Mouse (Mus musculus): ENCODE measurements around the gene Mrps10. TPM values are rescaled to one million over a fixed set of nuclear protein-coding genes. Genes with fewer than 3 reads are reported as not detected.
A peak's percentile ranks its signal among the peaks of the same experiment; 100 is the strongest.
"Not testable (repeated sequence)": the region's sequence is repeated elsewhere in the genome, so short reads cannot be mapped to it uniquely, and the experiment has no call there.

Gene Mrps10
- polyA plus RNA-seq, 1 experiment from 2014 or later: 73.4 TPM

DNA sequence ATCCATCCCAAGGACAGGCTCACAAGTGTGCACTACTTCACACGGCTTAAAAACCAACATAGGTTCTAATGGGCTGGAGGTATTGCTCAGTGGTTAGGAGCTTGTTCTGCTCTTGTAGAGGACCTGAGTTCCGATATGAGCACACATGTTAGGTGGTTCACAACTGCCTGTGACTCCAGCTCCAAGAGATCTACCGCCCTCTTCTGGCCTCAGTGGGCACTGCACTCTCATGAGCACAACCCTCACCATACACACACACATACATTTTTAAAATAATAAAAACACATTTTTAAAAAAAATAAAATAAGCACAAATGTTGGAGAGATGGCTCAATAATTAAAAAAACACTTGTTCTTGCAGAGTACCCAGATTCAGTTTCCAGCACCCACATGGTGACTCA, 15.4 kb downstream of the Mrps10 start:
- WGBS: 85% methylated on average over 3 of the region's 3 CpGs
- Histone ChIP-seq H3K4me1 (peaks cover 3% of the 10 kb centered on the region; the same call in 1 of the 2 replicates), H3K9me3 (no peaks in the 10 kb centered on the region), H3K9ac (replicated peaks) (no peak overlapping the region), H3K27ac (replicated peaks) (no peak overlapping the region), H3K4me3 (no peak overlapping the region), H3K27me3 (peaks cover 3% of the 10 kb centered on the region; the same call in 1 of the 2 replicates), H3K36me3 (peaks cover 22% of the 10 kb centered on the region), H3K4me2 (replicated peaks) (no peak overlapping the region)
- no peak for ATAC-seq (ENCODE audit: low FRiP score, low read depth)

DNA sequence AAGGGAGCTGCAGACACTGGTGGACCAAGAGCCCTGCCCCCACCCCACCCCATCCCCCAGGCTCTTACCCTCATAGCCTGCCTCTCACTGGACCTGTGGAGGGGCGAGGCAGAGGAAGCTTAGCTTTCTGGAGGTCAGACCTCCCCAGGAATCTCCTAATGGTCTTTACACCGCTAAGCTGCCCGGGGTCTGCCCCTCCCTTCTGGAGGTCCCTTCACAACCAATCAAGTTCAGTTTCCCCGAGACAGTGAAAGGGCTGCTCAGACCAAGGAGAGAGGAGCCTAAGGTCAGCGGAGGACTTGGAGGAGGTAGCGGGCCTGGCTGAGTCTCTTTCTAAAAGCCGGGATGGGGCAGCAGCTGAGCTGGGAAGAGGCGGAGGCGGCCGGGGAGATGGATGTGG, 16.5 kb downstream of the Mrps10 start, which contains the start of gene Guca1b:
Guca1b (plus strand) TSS at position 249 of the 400 bp plus-strand sequence.
- no peak for ATAC-seq (ENCODE audit: low FRiP score, low read depth)
- H3K9ac ChIP-seq (replicated peaks): no peak within 1 kb of the TSS
- no peak within 1 kb of the TSS for H3K27ac ChIP-seq (replicated peaks)
- peaks cover 3% of the 10 kb centered on the region; the same call in 1 of the 2 replicates for H3K4me1 ChIP-seq
- peaks cover 11% of the 10 kb centered on the region; the same call in 1 of the 2 replicates for H3K36me3 ChIP-seq
- no peaks in the 10 kb centered on the region for H3K9me3 ChIP-seq
- no peak within 1 kb of the TSS for H3K4me2 ChIP-seq (replicated peaks)
- H3K27me3 ChIP-seq: peaks cover 3% of the 10 kb centered on the region; the same call in 1 of the 2 replicates
- H3K4me3 ChIP-seq: no peak within 1 kb of the TSS
- 30% methylated on average over 10 of the region's 10 CpGs for WGBS

DNA sequence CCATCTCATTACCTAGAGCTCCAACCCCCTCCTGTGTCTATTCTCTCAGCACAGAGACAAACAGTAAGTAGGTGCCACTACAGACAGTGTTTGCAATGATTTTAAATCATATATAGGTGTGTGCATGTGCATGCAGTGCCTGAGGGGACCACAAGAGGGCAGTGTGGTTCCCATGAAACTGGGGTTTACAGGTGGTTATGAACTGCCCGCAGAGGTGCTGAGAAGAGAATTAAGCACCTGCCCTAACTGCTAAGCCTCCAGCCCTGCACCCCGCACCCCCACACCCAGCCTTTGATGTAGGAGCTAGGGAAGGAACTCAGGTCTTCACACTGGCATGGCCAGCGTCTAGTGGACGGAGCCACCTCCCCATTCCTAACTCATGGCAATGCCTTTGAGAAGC, 18.0 kb downstream of the Mrps10 start:
- Histone ChIP-seq H3K9me3 (no peaks in the 10 kb centered on the region), H3K27me3 (peaks cover 3% of the 10 kb centered on the region; the same call in 1 of the 2 replicates), H3K4me3 (no peak overlapping the region), H3K4me2 (replicated peaks) (no peak overlapping the region), H3K9ac (replicated peaks) (no peak overlapping the region), H3K36me3 (0 out of 2 replicates have a peak, but pooled peaks cover 1% of the 10 kb centered on the region), H3K27ac (replicated peaks) (no peak overlapping the region), H3K4me1 (peaks cover 1% of the 10 kb centered on the region; the same call in 1 of the 2 replicates)
- 72% methylated on average over 4 of the region's 4 CpGs for WGBS
- no peak for ATAC-seq (ENCODE audit: low FRiP score, low read depth)

DNA sequence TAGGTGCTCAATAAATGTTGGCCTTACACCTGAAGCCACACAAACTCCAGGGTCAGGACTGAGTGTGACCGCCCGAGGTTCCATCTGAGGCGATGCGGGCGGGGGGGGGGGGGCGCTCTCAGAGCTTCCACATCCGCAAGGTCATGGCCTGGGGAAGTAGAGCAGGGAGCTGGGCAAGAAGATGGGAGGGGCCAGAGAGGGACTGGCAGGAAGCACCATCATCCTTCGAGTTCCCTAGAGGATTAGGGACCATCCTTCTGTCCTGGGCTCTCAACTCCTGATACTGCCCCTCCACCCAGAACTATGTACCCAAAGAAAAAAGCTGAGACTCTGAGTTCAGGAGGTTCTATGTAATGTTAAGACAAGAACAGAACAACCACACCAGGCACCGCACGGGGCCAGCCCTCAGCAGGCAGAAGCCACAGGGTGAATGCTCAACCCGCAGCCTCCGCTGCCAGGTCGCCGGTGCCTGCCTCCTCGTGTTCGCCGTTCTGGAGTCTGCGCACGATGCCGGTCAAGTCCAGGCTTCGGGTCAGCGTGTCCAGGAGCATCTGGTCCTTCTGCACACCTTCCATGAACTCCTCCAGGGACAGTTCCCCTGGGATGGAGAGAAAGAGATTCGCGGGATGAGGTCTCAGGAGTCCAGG, 25.7 kb downstream of the Mrps10 start:
- peaks cover 41% of the 10 kb centered on the region for H3K27me3 ChIP-seq
- H3K9ac ChIP-seq (replicated peaks): no peak overlapping the region
- H3K27ac ChIP-seq (replicated peaks): no peak overlapping the region
- H3K9me3 ChIP-seq: no peaks in the 10 kb centered on the region
- no peak overlapping the region for H3K4me3 ChIP-seq
- WGBS: 23% methylated on average over 24 of the region's 24 CpGs
- H3K36me3 ChIP-seq: no peaks in the 10 kb centered on the region
- peak overlapping the region; percentile 45 for H3K4me2 ChIP-seq (replicated peaks)
- peaks cover 15% of the 10 kb centered on the region; the same call in 1 of the 2 replicates for H3K4me1 ChIP-seq
- ATAC-seq (ENCODE audit: low FRiP score, low read depth): no peak

DNA sequence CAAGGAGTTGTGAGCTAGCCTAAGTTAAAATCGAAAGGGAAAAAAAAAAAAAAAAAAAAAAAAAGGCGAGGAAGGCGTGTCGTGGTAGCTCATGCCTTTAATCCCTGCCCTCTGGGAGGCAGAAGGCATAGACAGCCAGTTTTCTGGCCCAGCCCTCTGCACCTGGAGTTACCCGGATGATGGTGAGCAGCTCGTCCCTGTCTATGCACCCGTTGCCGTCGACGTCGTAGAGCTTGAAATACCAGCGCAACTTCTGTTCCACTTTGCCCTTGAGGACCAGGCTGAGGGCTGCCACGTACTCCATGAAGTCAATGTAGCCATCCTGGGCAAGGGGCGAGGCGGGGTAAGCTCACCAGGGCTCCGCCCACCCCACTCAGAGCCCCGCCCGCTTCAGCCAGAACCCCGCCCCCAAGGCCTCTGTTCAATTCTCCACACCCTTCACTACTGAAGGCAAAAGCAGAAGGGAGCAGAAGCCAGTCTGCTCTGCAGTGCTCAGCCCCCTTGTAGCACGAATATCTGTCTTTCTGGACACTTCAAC, 26.8 kb downstream of the Mrps10 start:
- ATAC-seq (ENCODE audit: low FRiP score, low read depth): peak; percentile 78

DNA sequence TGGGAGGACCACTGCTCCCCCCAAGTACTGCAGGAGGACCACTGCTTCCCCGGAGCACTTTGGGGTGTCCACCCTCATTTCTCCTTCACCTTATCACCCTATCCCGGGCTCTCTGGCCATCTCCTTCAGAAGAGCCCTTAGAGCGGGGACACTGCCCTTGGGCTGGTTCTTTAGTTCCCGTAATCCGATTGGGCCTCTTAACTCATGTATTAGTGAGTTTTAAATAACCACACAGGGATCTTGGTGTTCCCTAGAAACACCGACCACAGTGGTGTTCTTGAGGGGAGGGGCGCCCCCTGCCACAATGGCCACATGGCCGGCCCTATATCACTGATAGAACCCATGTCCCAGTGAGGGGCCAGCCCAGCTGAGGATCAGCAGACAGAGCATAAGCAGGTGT, 30.4 kb downstream of the Mrps10 start:
- Histone ChIP-seq H3K4me3 (no peak overlapping the region), H3K4me1 (peaks cover 20% of the 10 kb centered on the region), H3K9me3 (no peaks in the 10 kb centered on the region), H3K9ac (replicated peaks) (no peak overlapping the region), H3K27ac (replicated peaks) (no peak overlapping the region), H3K36me3 (no peaks in the 10 kb centered on the region), H3K27me3 (peaks cover 56% of the 10 kb centered on the region), H3K4me2 (replicated peaks) (no peak overlapping the region)
- no peak for ATAC-seq (ENCODE audit: low FRiP score, low read depth)
- WGBS: 87% methylated on average over 8 of the region's 8 CpGs

More for the DNA sequence above, 26.8 kb downstream of the Mrps10 start:
- Histone ChIP-seq H3K4me3 (peak overlapping the region; percentile 17), H3K27ac (replicated peaks) (no peak overlapping the region), H3K27me3 (peaks cover 48% of the 10 kb centered on the region), H3K9ac (replicated peaks) (no peak overlapping the region), H3K36me3 (no peaks in the 10 kb centered on the region), H3K4me1 (peaks cover 17% of the 10 kb centered on the region), H3K9me3 (no peaks in the 10 kb centered on the region), H3K4me2 (replicated peaks) (peak overlapping the region; percentile 45)
- 6% methylated on average over 18 of the region's 20 CpGs for WGBS

DNA sequence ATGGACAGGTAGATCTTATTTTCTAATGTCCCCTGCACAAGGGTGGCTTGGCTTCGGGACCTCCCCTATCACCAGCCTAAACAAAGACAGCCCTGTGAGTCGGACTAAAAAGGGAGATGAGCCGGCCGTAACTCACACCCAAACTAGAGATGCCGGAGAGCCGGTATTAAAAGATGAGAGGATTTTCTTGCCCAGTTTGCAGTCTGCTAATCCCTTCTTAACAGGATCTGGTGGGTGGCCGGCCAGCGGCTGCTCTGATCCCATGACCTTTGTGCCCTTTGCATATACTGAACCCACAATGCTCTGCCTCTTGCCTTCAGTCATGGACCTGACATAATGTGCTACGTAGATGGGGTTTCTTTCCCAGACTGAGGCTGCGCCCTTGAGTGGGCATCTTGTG, 31.8 kb downstream of the Mrps10 start, which contains the start of gene Guca1a:
Guca1a (minus strand) TSS at position 134 of the 400 bp plus-strand sequence.
- Histone ChIP-seq H3K4me3 (no peak within 1 kb of the TSS), H3K4me1 (peaks cover 11% of the 10 kb centered on the region), H3K9me3 (no peaks in the 10 kb centered on the region), H3K36me3 (no peaks in the 10 kb centered on the region), H3K27me3 (peaks cover 46% of the 10 kb centered on the region), H3K27ac (replicated peaks) (no peak within 1 kb of the TSS), H3K4me2 (replicated peaks) (no peak within 1 kb of the TSS), H3K9ac (replicated peaks) (no peak within 1 kb of the TSS)
- WGBS: 10% methylated on average over 10 of the region's 10 CpGs
- ATAC-seq (ENCODE audit: low FRiP score, low read depth): no peak

DNA sequence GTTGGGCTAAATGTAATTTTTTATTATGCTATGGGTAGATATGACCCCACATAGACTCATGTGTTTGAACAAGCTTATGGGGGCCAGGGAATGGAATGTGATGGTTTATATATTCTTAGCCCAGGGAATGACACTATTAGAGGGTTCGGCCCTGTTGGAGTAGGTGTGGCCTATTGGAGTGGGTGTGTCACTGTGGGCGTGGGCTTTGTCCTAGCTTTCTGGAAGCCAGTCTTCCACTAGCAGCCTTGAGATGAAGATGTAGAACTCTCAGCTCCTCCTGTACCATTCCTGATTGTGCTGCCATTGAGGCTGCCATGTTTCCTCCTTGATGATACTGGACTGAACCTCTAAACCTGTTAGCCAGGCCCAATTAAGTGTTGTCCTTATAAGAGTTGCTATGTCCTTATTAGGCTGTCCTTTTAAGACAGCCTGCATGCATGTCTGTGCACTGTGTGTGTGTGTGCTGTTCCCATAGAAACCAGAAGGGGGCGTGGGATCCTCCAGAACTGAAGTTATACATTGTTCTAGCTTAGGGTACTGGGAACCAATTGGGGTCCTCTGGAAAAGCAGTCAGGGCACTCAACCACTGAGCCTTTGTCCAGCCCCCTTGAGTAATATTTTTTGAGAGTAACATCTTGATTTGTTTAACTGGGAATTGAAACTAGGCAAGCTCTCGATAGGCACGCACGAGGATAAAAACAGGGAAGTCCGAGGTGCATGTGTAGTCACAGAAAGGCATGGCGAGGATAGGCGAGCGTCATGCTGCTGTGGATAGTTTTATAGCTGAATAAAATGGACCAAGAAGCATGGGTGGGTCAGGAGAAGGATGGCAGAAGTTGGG, 39.2 kb downstream of the Mrps10 start:
- H3K27ac ChIP-seq (replicated peaks): no peak overlapping the region
- H3K4me1 ChIP-seq: no peaks in the 10 kb centered on the region
- no peak for ATAC-seq (ENCODE audit: low FRiP score, low read depth)
- no peaks in the 10 kb centered on the region for H3K9me3 ChIP-seq
- 67% methylated on average over 10 of the region's 10 CpGs for WGBS
- H3K4me2 ChIP-seq (replicated peaks): no peak overlapping the region
- no peaks in the 10 kb centered on the region for H3K36me3 ChIP-seq
- no peak overlapping the region for H3K9ac ChIP-seq (replicated peaks)
- no peak overlapping the region for H3K4me3 ChIP-seq
- H3K27me3 ChIP-seq: peaks cover 53% of the 10 kb centered on the region

DNA sequence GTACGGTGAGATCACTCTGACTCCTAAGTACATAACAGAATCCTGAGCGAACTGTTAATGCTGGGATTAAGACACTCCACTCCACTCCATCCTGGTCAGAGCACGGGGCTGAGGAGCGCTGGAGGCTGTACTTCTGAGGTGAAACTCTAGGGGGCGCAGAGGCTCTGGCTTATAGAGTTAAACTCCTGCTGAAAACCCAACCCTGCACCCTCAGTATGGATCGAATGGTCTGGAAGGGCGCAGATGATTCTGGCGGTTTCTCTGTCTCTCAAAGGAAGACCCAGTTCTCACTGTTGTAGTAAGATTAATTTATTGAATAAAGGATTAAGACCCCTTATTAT, 39.8 kb downstream of the Mrps10 start:
- 0 out of 2 replicates have a peak, but pooled peaks have one; percentile 41 for ATAC-seq (ENCODE audit: low FRiP score, low read depth)
- no peaks in the 10 kb centered on the region for H3K36me3 ChIP-seq

DNA sequence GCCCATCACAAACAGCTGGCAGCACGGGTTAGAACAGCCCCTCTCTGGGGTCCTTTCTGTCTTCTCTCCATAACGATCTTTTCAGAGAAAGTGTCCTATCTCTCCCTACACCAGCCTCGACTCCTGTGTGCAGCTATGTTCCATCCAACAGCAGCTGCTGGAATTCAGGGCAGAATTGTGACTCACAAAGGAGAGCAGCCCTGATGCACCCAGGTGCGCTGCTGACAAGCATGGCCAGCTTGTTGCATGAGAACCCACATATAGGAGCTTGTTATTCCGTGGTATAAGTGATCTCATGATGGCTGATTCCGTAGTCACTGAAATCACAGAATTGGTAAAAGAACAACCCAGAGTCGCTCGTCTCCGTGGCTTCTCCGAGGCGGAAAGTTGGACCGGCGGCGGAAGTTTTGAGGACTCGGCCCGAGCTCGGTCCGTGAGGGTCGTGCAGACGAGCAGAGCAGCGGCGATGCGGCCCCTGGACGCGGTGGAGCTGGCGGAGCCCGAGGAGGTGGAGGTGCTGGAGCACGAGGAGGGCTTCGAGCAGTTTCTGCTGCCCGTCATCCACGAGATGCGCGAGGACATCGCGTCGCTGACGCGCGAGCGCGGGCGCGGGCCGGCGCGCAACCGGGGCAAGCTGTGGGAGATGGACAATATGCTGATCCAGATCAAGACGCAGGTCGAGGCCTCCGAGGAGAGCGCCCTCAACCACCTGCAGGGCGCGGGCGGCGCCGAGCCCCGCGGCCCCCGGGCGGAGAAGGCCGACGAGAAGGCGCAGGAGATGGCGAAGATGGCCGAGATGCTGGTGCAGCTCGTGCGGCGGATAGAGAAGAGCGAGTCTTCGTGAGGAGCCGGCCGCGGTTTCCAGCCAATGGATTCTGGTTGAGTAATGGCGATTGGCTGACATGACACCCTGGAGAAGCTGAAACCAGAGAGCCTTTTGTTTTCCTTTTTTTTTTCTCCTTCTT, 41.5 kb downstream of the Mrps10 start:
- H3K27ac ChIP-seq (replicated peaks); H3K4me1 ChIP-seq; H3K9me3 ChIP-seq; ATAC-seq (ENCODE audit: low FRiP score, low read depth); H3K9ac ChIP-seq (replicated peaks); H3K36me3 ChIP-seq: not testable (repeated sequence)
- Histone ChIP-seq H3K4me3 (peak overlapping the region; percentile 40), H3K4me2 (replicated peaks) (peak overlapping the region; percentile 52), H3K27me3 (peaks cover 50% of the 10 kb centered on the region)
- WGBS: 3% methylated on average over 74 of the region's 74 CpGs

More for the DNA sequence above, 39.8 kb downstream of the Mrps10 start:
- WGBS: 20% methylated on average over 8 of the region's 8 CpGs
- Histone ChIP-seq H3K27me3 (peaks cover 53% of the 10 kb centered on the region), H3K4me1 (no peaks in the 10 kb centered on the region), H3K9me3 (no peaks in the 10 kb centered on the region), H3K9ac (replicated peaks) (no peak overlapping the region), H3K4me2 (replicated peaks) (no peak overlapping the region), H3K4me3 (no peak overlapping the region), H3K27ac (replicated peaks) (no peak overlapping the region)

DNA sequence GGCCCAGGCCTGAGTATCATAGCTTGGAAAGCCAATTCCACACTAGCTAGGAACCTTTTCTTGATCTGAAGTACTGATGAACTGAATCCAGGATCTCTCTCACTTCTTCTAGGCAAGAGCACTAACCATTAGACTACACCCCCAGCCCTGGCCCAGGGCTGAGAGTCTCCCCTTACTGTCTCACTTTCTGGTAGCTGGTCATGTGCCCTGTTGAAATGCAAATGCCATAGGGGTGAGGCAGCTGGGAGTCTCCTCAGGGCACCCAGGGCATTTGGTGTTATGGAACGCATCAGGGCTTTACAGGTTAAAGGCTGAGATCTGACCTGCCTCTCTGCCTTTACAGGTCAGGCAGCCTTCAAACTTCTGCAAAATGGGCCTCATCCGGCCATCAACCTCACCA, 51.5 kb downstream of the Mrps10 start:
- ATAC-seq (ENCODE audit: low FRiP score, low read depth): no peak
- Histone ChIP-seq H3K4me3 (no peak overlapping the region), H3K9ac (replicated peaks) (no peak overlapping the region), H3K4me2 (replicated peaks) (no peak overlapping the region), H3K4me1 (no peaks in the 10 kb centered on the region), H3K27me3 (no peaks in the 10 kb centered on the region), H3K36me3 (no peaks in the 10 kb centered on the region), H3K27ac (replicated peaks) (no peak overlapping the region), H3K9me3 (no peaks in the 10 kb centered on the region)
- WGBS: 70% methylated on average over 2 of the region's 2 CpGs

Data from midbrain, embryonic 12.5 days (tissue).